Mouse (Mus musculus) testis, adult 2 months (tissue): Measurements from ENCODE around the gene Ccdc141. TPM values are rescaled to one million over a fixed set of nuclear protein-coding genes. Genes with fewer than 3 reads are reported as not detected.

Source experiments
- H3K27ac ChIP-seq: fragments of 200-500 bp; 2 replicates; pipeline ENCODE4 v1.5.1; 2012; ENCODE audit warnings: low read depth, low read length; ENCODE audit not compliant: control insufficient read depth, insufficient read depth
- H3K27me3 ChIP-seq: fragments of 200-500 bp; 2 replicates; pipeline ENCODE4 v1.6.1; 2012; ENCODE audit warnings: mild to moderate bottlenecking, low read length, moderate library complexity; ENCODE audit not compliant: control insufficient read depth, insufficient read depth
- H3K36me3 ChIP-seq: fragments of 200-500 bp; 2 replicates; pipeline ENCODE4 v1.6.1; 2012; ENCODE audit warnings: mild to moderate bottlenecking, low read length; ENCODE audit not compliant: control insufficient read depth, insufficient read depth
- H3K4me1 ChIP-seq: fragments of 200-500 bp; 2 replicates; pipeline ENCODE4 v1.6.1; 2012; ENCODE audit warnings: low read length; ENCODE audit not compliant: control insufficient read depth, insufficient read depth
- H3K4me3 ChIP-seq: fragments of 200-500 bp; 2 replicates; pipeline ENCODE4 v1.5.1; 2012; ENCODE audit warnings: low read depth, mild to moderate bottlenecking, low read length, moderate library complexity, mixed read lengths; ENCODE audit not compliant: control insufficient read depth
- CTCF ChIP-seq: fragments of 200-500 bp; IDR thresholded peaks from 2 replicates; pipeline ENCODE4 v1.5.1; 2012; ENCODE audit warnings: low read depth, mild to moderate bottlenecking, inconsistent platforms, low read length, moderate library complexity; ENCODE audit not compliant: control insufficient read depth, insufficient read depth, insufficient replicate concordance
- POLR2A ChIP-seq: fragments of 200-500 bp; IDR thresholded peaks from 2 replicates; pipeline ENCODE4 v1.6.1; 2012; ENCODE audit warnings: low read depth, mild to moderate bottlenecking, inconsistent platforms, low read length, moderate library complexity; ENCODE audit not compliant: control insufficient read depth
- polyA plus RNA-seq: library from polyadenylated mRNA; depleted of rRNA; stranded (reverse); fragments of >200 nt; gene quantifications from 2 replicates; pipeline ENCODE4 v1.2.3, GENCODE M21; 2012

Gene Ccdc141
- polyA plus RNA-seq, 1 experiment = 1.2 TPM

DNA sequence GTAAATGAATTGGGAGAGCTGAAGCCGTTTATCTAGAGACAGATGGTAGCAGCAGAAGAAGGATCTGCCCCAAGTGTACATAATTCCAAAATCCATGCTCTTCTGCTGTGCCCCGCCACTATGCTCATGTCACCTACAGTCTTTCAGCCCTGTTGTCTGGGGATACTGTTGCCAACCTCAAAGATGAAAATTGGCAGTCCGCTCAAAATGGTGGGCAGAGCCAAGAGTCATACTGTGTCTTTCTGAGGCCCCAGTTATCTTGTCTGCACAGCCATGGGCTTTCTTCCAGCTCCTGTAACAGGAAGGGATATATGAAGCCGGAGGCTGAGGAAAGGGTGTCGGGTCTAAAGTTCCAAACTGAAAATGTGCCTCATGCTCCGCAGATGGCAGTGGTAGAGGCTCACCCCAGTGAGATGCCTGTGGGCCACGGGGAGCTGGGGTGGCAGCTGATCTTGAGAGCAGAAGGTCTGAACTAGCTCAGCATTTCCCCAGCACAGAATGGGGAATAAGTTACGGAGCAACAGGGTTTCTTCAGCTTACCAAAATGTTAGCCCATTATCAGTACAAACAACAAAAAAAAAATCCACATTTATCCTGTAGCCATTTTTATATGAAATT lies 60.8 kb downstream of the Ccdc141 start:
- H3K4me3 ChIP-seq = no peak overlapping the region
- no peak for TF ChIP-seq CTCF
- no peak for TF ChIP-seq POLR2A

DNA sequence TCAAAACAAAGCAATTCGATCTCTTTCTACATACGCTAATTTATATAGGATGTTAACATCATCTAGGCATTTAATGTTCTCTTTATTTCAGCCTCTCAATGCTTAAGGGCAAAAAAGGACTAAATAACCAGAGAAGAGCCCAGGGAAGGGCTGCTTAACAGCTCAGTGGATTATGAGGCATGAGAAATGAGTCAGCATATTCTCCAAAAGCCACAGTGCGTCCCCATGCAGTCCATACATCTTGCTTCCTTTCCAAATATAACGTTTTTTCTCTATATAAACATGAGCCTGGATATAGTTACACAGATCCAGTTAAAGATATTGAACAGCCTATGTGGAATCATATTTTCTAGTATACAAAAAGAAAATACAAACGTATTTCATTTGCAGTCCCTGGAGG lies 61.9 kb downstream of the Ccdc141 start:
- Histone ChIP-seq H3K4me3 (no peak overlapping the region), H3K36me3 (no peaks in the 10 kb centered on the region), H3K27me3 (no peaks in the 10 kb centered on the region), H3K4me1 (no peaks in the 10 kb centered on the region), H3K27ac (no peak overlapping the region)
- TF ChIP-seq POLR2A (no peak), CTCF (no peak)

More for the DNA sequence above, 60.8 kb downstream of the Ccdc141 start:
- H3K36me3 ChIP-seq = no peaks in the 10 kb centered on the region
- no peaks in the 10 kb centered on the region for H3K27me3 ChIP-seq
- no peak overlapping the region for H3K27ac ChIP-seq
- peaks cover 2% of the 10 kb centered on the region; the same call in 1 of the 2 replicates for H3K4me1 ChIP-seq

DNA sequence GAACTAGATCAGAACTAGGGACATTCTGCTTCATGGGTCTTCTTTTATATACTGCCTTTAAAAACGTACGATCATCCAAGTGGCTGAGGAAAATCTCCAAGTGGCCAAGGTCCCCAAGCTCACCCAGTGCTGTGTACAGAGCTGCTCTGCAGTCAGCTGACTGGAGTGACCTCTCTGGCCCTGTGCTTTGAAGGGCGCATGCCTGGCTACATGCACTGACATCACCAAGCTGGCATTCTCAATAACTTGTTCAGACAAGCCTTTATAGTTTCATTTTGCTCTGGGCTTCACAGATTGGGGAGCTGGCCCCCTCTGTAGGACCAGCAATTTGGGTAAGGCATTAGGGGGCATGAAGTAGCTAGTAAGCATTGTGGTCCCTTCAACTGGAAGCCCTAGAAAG lies 64.3 kb downstream of the Ccdc141 start:
- H3K4me3 ChIP-seq = no peak overlapping the region
- no peaks in the 10 kb centered on the region for H3K4me1 ChIP-seq
- no peak overlapping the region for H3K27ac ChIP-seq
- H3K36me3 ChIP-seq = no peaks in the 10 kb centered on the region
- H3K27me3 ChIP-seq = no peaks in the 10 kb centered on the region
- TF ChIP-seq POLR2A (no peak), CTCF (no peak)

DNA sequence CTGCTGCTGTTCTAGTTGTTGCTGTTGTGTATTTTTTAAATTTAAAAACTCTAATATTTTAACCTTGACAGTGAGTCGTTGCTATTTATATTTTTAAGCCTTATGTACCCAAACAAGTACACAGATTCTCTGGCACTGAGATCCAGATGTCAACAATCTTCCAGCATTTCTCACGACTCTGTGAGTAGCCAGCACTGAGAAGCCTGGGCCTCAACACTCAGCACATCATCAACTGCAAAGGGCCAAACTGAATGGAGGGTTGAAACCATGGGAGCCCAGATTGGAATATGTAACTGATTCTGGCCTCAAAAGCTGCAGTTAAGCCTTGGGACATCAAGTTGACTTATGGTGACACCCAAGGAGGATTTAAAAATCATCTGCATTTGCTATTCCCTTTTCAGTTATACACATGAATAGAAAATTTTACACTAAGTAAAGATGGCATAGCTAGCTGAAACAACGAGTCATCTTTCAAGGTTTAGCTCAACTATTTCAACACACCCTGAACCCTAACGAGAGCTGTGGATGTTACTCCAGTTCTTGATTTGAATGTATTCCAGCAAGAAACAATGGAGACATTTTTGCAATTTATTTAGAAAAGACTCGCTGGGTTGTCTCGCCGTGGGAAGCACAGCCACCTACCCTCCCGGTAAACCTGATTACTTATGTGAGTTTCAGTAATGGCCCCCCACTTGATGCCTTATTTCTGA lies 65.3 kb downstream of the Ccdc141 start:
- no peak overlapping the region for H3K4me3 ChIP-seq
- H3K27ac ChIP-seq = no peak overlapping the region
- no peak for TF ChIP-seq CTCF
- no peak for TF ChIP-seq POLR2A
- H3K4me1 ChIP-seq = no peaks in the 10 kb centered on the region
- H3K27me3 ChIP-seq = no peaks in the 10 kb centered on the region
- no peaks in the 10 kb centered on the region for H3K36me3 ChIP-seq

DNA sequence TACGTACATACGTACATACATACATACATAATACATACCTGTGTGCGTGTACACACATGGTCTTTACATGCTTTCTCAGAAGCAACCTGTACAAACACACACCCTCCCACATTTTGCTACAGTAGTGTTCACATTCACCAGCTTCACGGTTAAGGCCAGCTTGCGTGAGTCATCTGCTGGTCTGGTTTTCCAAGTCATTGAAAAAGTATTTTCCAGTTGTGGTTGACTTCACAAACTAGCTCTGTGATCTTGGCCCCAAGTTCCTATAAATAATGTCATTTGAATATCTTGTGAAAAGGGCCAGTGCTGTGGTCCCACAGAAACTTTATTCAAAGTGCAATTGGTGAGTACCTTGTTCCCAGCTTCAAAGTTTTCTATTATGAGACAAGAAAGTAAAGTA lies 67.9 kb downstream of the Ccdc141 start:
- H3K4me3 ChIP-seq = no peak overlapping the region
- H3K36me3 ChIP-seq = no peaks in the 10 kb centered on the region
- no peak for TF ChIP-seq POLR2A
- TF ChIP-seq CTCF = no peak
- H3K27ac ChIP-seq = no peak overlapping the region
- no peaks in the 10 kb centered on the region for H3K27me3 ChIP-seq
- H3K4me1 ChIP-seq = no peaks in the 10 kb centered on the region

DNA sequence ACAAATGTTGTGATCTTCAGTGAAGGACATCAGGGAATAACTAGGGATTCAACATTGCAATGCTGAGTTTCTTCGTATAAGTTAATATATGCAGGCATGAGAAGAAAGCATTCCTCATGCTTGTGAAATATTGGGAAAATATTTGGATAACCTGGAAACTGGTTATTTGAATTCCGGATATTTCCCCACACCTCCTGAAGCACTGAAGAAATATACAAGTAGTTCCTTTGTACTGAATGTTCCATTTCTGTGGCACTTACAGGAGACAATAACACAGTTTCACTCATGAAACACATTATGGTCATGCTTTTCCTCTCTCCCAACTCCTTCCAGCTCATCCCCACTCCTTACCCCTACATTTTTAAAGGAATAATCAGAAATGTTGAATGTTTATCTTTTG lies 70.6 kb downstream of the Ccdc141 start:
- Histone ChIP-seq H3K4me3 (no peak overlapping the region), H3K36me3 (no peaks in the 10 kb centered on the region), H3K4me1 (no peaks in the 10 kb centered on the region), H3K27ac (no peak overlapping the region), H3K27me3 (no peaks in the 10 kb centered on the region)
- TF ChIP-seq POLR2A (no peak), CTCF (no peak)

DNA sequence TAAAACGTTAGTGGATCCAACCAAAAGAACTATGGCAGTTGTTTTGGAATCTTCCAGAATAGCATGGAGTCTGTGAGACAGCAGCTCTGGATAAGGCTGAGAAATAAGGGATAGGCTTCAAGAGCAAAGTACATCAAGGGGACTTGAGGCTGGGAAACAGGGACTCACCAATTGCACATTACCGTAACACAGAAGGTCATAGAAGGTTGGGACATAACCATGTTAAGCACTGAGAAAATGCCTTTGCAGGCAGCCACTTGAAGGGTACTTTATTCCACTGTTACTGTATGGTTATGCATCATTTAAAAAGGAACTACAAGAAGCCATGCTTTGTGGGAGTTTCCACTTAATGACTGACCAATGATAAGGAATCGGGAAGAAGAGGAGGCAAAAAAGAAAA lies 71.7 kb downstream of the Ccdc141 start:
- no peak overlapping the region for H3K27ac ChIP-seq
- no peaks in the 10 kb centered on the region for H3K4me1 ChIP-seq
- no peaks in the 10 kb centered on the region for H3K36me3 ChIP-seq
- H3K27me3 ChIP-seq = no peaks in the 10 kb centered on the region
- no peak overlapping the region for H3K4me3 ChIP-seq
- TF ChIP-seq CTCF (no peak), POLR2A (no peak)

DNA sequence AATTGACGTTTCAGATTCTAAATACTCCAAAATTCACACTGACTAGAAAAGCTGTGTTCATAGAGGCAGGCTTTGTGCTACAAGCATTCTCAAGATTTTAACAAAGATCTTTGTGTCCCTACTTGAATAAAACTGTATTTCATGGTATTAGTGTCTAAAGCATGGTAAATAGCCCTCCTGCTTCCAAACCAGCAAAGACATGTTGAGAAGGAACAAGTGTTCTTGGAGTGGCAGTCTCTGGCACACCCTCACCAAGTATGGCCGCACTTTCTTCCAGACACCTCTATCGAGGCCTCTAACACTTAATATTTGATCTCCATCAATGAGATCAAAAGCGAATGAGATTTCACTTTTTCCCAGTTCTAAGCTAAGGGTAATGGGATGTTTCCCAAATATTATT lies 78.7 kb downstream of the Ccdc141 start:
- no peaks in the 10 kb centered on the region for H3K27me3 ChIP-seq
- TF ChIP-seq CTCF = no peak
- TF ChIP-seq POLR2A = no peak
- no peak overlapping the region for H3K27ac ChIP-seq
- no peak overlapping the region for H3K4me3 ChIP-seq
- no peaks in the 10 kb centered on the region for H3K36me3 ChIP-seq
- H3K4me1 ChIP-seq = no peaks in the 10 kb centered on the region
